Mouse (Mus musculus): ENCODE results near the gene Slc45a1. TPM values are rescaled to one million over a fixed set of nuclear protein-coding genes. Genes with fewer than 3 reads are reported as not detected.
A peak's percentile ranks its signal among the peaks of the same experiment; 100 is the strongest.

Gene Slc45a1
- polyA plus RNA-seq, 1 experiment from 2014 or later, result 1.4 TPM

GRCm38 (mm10) chr4:150583777-150584135 lies 68.2 kb downstream of the Slc45a1 start:
- Histone ChIP-seq H3K4me3 (ENCODE audit: low read depth, low read length) (no peak overlapping the region), H3K4me1 (replicated peaks; ENCODE audit: control insufficient read depth, insufficient read depth, low read length) (peaks cover 61% of the 10 kb centered on the region), H3K9ac (ENCODE audit: low read length) (peak overlapping the region; percentile 34), H3K27me3 (replicated peaks; ENCODE audit: control insufficient read depth, insufficient read depth, low read length) (no peaks in the 10 kb centered on the region), H3K4me2 (ENCODE audit: low read length) (peak overlapping the region; percentile 42), H3K9me3 (ENCODE audit: control insufficient read depth, low read length) (no peaks in the 10 kb centered on the region), H3K36me3 (ENCODE audit: control insufficient read depth, insufficient read depth, low read length) (no peaks in the 10 kb centered on the region), H3K27ac (ENCODE audit: low read depth) (peak overlapping the region; percentile 87)
- peak; percentile 70 for DNase-seq (ENCODE audit: low spot score)
- 26% methylated on average over 3 of the region's 3 CpGs for WGBS
- ATAC-seq (replicated peaks; ENCODE audit: low FRiP score, low TSS enrichment, low read depth), result peak; percentile 83

GRCm38 (mm10) chr4:150582966-150583776 lies 68.8 kb downstream of the Slc45a1 start:
- Histone ChIP-seq H3K4me1 (replicated peaks; ENCODE audit: control insufficient read depth, insufficient read depth, low read length) (peaks cover 61% of the 10 kb centered on the region), H3K36me3 (ENCODE audit: control insufficient read depth, insufficient read depth, low read length) (no peaks in the 10 kb centered on the region), H3K4me2 (ENCODE audit: low read length) (peak overlapping the region; percentile 42), H3K9me3 (ENCODE audit: control insufficient read depth, low read length) (no peaks in the 10 kb centered on the region), H3K27ac (ENCODE audit: low read depth) (peak overlapping the region; percentile 87), H3K4me3 (ENCODE audit: low read depth, low read length) (no peak overlapping the region), H3K27me3 (replicated peaks; ENCODE audit: control insufficient read depth, insufficient read depth, low read length) (no peaks in the 10 kb centered on the region), H3K9ac (ENCODE audit: low read length) (peak overlapping the region; percentile 34)
- ATAC-seq (replicated peaks; ENCODE audit: low FRiP score, low TSS enrichment, low read depth) (peak; percentile 81), DNase-seq (ENCODE audit: low spot score) (peak; percentile 76)
- 10% methylated on average over 13 of the region's 13 CpGs for WGBS

GRCm38 (mm10) chr4:150581931-150582723 lies 69.8 kb downstream of the Slc45a1 start:
- Histone ChIP-seq H3K9ac (ENCODE audit: low read length) (no peak overlapping the region), H3K9me3 (ENCODE audit: control insufficient read depth, low read length) (no peaks in the 10 kb centered on the region), H3K27ac (ENCODE audit: low read depth) (peak overlapping the region; percentile 87), H3K4me3 (ENCODE audit: low read depth, low read length) (no peak overlapping the region), H3K27me3 (replicated peaks; ENCODE audit: control insufficient read depth, insufficient read depth, low read length) (no peaks in the 10 kb centered on the region), H3K36me3 (ENCODE audit: control insufficient read depth, insufficient read depth, low read length) (0 out of 2 replicates have a peak, but pooled peaks cover 2% of the 10 kb centered on the region), H3K4me1 (replicated peaks; ENCODE audit: control insufficient read depth, insufficient read depth, low read length) (peaks cover 57% of the 10 kb centered on the region), H3K4me2 (ENCODE audit: low read length) (no peak overlapping the region)
- DNase-seq (ENCODE audit: low spot score) (no peak), ATAC-seq (replicated peaks; ENCODE audit: low FRiP score, low TSS enrichment, low read depth) (no peak)
- 45% methylated on average over 10 of the region's 10 CpGs for WGBS

Other genes starting within 250 kb of the Slc45a1 start
- 27.4 and 28.8 TPM in 2 replicates for gene Errfi1, start 201.7 kb upstream of the Slc45a1 start, polyA plus RNA-seq (2014; fragmentation: Nextera tagmentation; extraction: Ambion mirVana)

Measured in intestine, embryonic 14.5 days (tissue).